Mouse (Mus musculus) myocyte (in vitro differentiated cells): ENCODE results near the gene Por. TPM values are rescaled to one million over a fixed set of nuclear protein-coding genes. Genes with fewer than 3 reads are reported as not detected.

Experiments
- H3K27me3 ChIP-seq: one replicate; pipeline ENCODE4 v1.6.1; 2011; ENCODE audit not compliant: control insufficient read depth, insufficient read depth, insufficient read length
- H3K36me3 ChIP-seq: one replicate; pipeline ENCODE4 v1.6.1; 2011; ENCODE audit not compliant: control insufficient read depth, insufficient read depth
- H3K4me2 ChIP-seq: one replicate; pipeline ENCODE4 v1.6.1; 2011; ENCODE audit warnings: low read depth, control low read depth
- H3K4me3 ChIP-seq: one replicate; pipeline ENCODE4 v1.5.1; 2011; ENCODE audit warnings: mild to moderate bottlenecking, control low read depth, moderate library complexity
- H3K79me2 ChIP-seq: one replicate; pipeline ENCODE4 v1.6.1; 2011; ENCODE audit not compliant: control insufficient read depth, insufficient read depth
- H3ac ChIP-seq: one replicate; pipeline ENCODE4 v1.6.1; 2011; ENCODE audit not compliant: control insufficient read depth, insufficient read length
- CEBPB ChIP-seq: IDR thresholded peaks from 2 replicates; pipeline ENCODE4 v1.6.1; 2011; ENCODE audit warnings: mild to moderate bottlenecking, moderate library complexity; ENCODE audit not compliant: poor library complexity, insufficient read depth, severe bottlenecking
- E2F4 ChIP-seq: IDR thresholded peaks from one replicate; pipeline ENCODE4 v1.6.1; 2011; ENCODE audit warnings: mild to moderate bottlenecking, control low read depth, moderate library complexity; ENCODE audit not compliant: insufficient read depth
- MAX ChIP-seq: IDR thresholded peaks from one replicate; pipeline ENCODE4 v1.6.1; 2011; ENCODE audit warnings: low read depth, mild to moderate bottlenecking, control low read depth
- MYOD1 ChIP-seq, 3 experiments: IDR thresholded peaks; one replicate each; pipeline ENCODE4 v1.6.1; 2011; ENCODE audit warnings: control low read depth in 2 of 3, low read depth in 2 of 3, mild to moderate bottlenecking in 2 of 3, moderate library complexity in 1 of 3; ENCODE audit not compliant: insufficient read length in 2 of 3, control insufficient read depth in 1 of 3
- MYOG ChIP-seq, 3 experiments: IDR thresholded peaks; one replicate each; pipeline ENCODE4 v1.6.1; 2011; ENCODE audit warnings: control low read depth in 2 of 3, low read depth in 2 of 3, mild to moderate bottlenecking in 2 of 3; ENCODE audit not compliant: insufficient read length in 2 of 3, control insufficient read depth in 1 of 3, insufficient read depth in 1 of 3
- POLR2A ChIP-seq: IDR thresholded peaks from one replicate; pipeline ENCODE4 v1.6.1; 2011; ENCODE audit warnings: low read depth, mild to moderate bottlenecking, control low read depth, moderate library complexity; ENCODE audit not compliant: insufficient read length
- POLR2AphosphoS2 ChIP-seq: IDR thresholded peaks from one replicate; pipeline ENCODE4 v1.6.1; 2011; ENCODE audit warnings: low read depth, control low read depth; ENCODE audit not compliant: insufficient read length
- REST ChIP-seq: IDR thresholded peaks from one replicate; pipeline ENCODE4 v1.6.1; 2011; ENCODE audit warnings: mild to moderate bottlenecking, control low read depth, moderate library complexity; ENCODE audit not compliant: insufficient read depth, insufficient read length
- SRF ChIP-seq: IDR thresholded peaks from one replicate; pipeline ENCODE4 v1.6.1; 2011; ENCODE audit warnings: low read depth; ENCODE audit not compliant: control insufficient read depth, insufficient read length
- TCF12 ChIP-seq: IDR thresholded peaks from one replicate; pipeline ENCODE4 v1.6.1; 2011; ENCODE audit warnings: mild to moderate bottlenecking, control low read depth; ENCODE audit not compliant: poor library complexity, insufficient read depth, severe bottlenecking
- TCF3 ChIP-seq: IDR thresholded peaks from one replicate; pipeline ENCODE4 v1.6.1; 2011; ENCODE audit warnings: low read depth, control low read depth; ENCODE audit not compliant: insufficient read length
- USF1 ChIP-seq: IDR thresholded peaks from one replicate; pipeline ENCODE4 v1.6.1; 2011; ENCODE audit warnings: low read depth, mild to moderate bottlenecking, control low read depth, moderate library complexity
- polyA plus RNA-seq: library from polyadenylated mRNA; unstranded; fragments of >200 nt; fragmentation: generic; extraction: Trizol; gene quantifications from one replicate; pipeline ENCODE4 v1.2.1, GENCODE M21; 2012; ENCODE audit warnings: missing spikeins

The Por gene
- polyA plus RNA-seq, 1 experiment: 90.6 TPM

DNA sequence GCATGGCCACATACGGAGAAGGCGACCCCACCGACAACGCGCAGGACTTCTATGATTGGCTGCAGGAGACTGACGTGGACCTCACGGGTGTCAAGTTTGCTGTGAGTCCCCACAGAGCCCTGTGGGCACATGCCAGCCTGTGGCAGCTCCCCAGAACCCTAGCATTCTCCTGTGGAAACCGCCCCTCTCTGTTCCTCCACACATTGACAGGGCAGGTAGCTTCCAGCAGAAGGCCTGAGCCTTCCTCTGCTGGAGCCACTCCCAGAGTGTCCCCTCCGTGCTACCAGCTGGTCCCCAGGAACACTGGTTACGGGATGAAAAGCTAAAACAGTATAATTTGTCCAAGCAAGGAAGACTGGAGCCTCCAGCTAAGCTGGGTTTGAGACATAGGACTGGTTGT, 60.4 kb downstream of the Por start:
- TF ChIP-seq REST (no peak), POLR2AphosphoS2 (no peak), MYOG (IDR thresholded peaks at IDR 0.05; ENCODE audit: control insufficient read depth in 1 of 3, insufficient read depth in 1 of 3, insufficient read length in 2 of 3, low read depth in 2 of 3) (no peak), MYOD1 (IDR thresholded peaks at IDR 0.05; ENCODE audit: control insufficient read depth in 1 of 3, insufficient read length in 2 of 3, low read depth in 2 of 3) (no peak), MAX (no peak), TCF12 (no peak), TCF3 (no peak), USF1 (no peak), E2F4 (no peak), POLR2A (no peak), SRF (no peak), CEBPB (no peak)
- Histone ChIP-seq H3K4me3 (no peak overlapping the region), H3K4me2 (no peak overlapping the region), H3ac (no peak overlapping the region), H3K79me2 (no peaks in the 10 kb centered on the region), H3K36me3 (peaks cover 9% of the 10 kb centered on the region), H3K27me3 (no peaks in the 10 kb centered on the region)

DNA sequence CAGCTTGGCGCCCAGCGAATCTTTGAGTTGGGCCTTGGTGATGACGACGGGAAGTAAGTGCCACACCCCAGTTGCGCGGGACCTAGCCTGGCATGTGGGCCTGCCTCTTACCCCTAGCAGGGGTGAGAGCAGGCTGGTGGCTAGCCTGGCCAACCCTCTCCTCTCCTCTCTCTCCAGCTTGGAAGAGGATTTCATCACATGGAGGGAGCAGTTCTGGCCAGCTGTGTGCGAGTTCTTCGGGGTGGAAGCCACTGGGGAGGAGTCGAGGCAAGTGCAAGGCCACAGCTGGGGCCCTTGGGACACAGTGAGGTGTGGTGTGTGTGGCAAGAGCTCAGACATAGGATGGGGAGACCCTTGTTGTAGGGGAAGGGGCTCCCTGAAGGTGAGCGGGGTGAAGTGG, 61.1 kb downstream of the Por start:
- H3K4me3 ChIP-seq: no peak overlapping the region
- H3ac ChIP-seq: no peak overlapping the region
- no peak overlapping the region for H3K4me2 ChIP-seq
- peaks cover 10% of the 10 kb centered on the region for H3K36me3 ChIP-seq
- no peaks in the 10 kb centered on the region for H3K79me2 ChIP-seq
- no peak for TF ChIP-seq SRF
- H3K27me3 ChIP-seq: no peaks in the 10 kb centered on the region

DNA sequence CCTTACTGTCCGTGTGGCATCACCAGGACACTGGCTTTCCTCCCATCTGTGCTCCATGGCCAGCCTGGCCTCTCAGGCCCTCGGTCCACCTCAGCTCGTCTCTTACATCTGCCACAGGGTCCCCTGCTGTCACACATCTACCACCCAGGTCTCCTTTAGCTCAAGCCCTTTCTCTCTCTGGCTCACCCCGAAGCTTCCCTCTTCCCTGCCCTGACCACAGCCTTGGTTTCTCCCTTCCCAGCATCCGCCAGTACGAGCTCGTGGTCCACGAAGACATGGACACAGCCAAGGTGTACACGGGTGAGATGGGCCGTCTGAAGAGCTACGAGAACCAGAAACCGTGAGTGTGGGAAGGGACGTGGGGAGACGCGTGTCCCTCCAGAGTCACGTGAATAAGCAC, 61.5 kb downstream of the Por start:
- Histone ChIP-seq H3K27me3 (no peaks in the 10 kb centered on the region), H3K36me3 (peaks cover 14% of the 10 kb centered on the region), H3K4me2 (no peak overlapping the region), H3ac (no peak overlapping the region), H3K4me3 (no peak overlapping the region), H3K79me2 (no peaks in the 10 kb centered on the region)
- TF ChIP-seq USF1: no peak

DNA sequence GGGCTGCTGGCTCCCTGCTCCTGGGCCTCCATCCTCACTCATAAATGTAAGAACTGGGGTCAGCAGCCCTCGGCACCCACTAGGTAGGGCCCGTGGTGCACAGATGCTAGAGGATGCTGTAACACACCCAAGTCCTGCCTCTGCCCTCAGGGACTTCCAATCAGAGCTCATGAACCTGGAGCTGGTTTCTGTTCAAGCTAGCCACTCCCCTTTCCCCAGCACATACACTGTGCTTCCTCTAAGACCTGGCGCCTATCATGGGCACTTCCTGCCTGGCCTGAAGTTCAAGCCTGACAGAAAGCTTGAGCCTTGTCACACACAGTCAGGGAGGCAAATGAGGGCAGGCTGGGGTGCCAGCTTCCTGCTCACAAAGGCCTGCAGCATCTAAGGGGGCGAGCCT, 63.2 kb downstream of the Por start:
- Histone ChIP-seq H3K4me2 (no peak overlapping the region), H3K4me3 (no peak overlapping the region), H3ac (no peak overlapping the region), H3K79me2 (no peaks in the 10 kb centered on the region), H3K27me3 (no peaks in the 10 kb centered on the region), H3K36me3 (peaks cover 15% of the 10 kb centered on the region)
- TF ChIP-seq CEBPB: no peak

DNA sequence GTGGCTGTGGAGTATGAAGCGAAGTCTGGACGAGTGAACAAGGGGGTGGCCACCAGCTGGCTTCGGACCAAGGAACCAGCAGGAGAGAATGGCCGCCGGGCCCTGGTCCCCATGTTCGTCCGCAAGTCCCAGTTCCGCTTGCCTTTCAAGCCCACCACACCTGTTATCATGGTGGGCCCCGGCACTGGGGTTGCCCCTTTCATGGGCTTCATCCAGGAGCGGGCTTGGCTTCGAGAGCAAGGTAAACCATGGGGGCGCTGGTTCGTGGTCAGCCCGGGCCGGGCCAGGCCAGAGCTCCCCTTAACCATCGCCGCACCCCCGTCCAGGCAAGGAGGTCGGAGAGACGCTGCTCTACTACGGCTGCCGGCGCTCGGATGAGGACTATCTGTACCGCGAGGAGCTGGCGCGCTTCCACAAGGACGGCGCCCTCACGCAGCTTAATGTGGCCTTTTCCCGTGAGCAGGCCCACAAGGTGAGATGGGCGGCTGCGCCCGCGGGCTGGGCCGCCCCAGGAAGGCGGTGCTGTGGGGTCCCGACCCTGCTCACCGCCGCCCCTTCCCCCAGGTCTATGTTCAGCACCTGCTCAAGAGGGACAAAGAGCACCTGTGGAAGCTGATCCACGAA, 64.3 kb downstream of the Por start:
- no peaks in the 10 kb centered on the region for H3K79me2 ChIP-seq
- H3ac ChIP-seq: no peak overlapping the region
- no peaks in the 10 kb centered on the region for H3K27me3 ChIP-seq
- peaks cover 15% of the 10 kb centered on the region for H3K36me3 ChIP-seq
- no peak overlapping the region for H3K4me2 ChIP-seq
- TF ChIP-seq CEBPB (no peak), TCF3 (no peak), E2F4 (no peak), TCF12 (no peak), POLR2AphosphoS2 (no peak)
- H3K4me3 ChIP-seq: no peak overlapping the region

DNA sequence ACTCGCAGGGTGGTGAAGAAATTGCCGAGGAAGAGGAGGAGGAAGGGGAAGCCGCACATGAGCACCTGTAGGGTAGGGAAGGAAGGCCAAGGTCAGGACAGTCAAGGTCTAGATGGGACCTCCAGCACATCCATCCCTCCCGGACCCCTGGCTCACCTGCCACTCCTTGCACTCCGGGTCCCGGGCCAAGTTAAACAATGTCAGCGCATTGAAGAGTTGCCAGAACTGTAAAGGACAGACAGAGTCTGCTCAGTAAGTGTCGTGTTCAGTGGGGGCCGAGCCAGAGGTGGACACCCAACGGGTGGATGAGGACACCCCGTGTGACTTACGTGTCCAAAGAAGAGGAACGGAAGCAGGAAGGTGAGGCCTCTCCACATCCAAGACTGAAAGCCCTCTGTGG, 65.9 kb downstream of the Por start:
- H3K36me3 ChIP-seq: peaks cover 15% of the 10 kb centered on the region
- no peak for TF ChIP-seq MAX
- TF ChIP-seq MYOD1 (IDR thresholded peaks at IDR 0.05; ENCODE audit: control insufficient read depth in 1 of 3, insufficient read length in 2 of 3, low read depth in 2 of 3): no peak
- no peak for TF ChIP-seq REST
- TF ChIP-seq TCF12: no peak
- no peak for TF ChIP-seq SRF
- TF ChIP-seq E2F4: no peak
- TF ChIP-seq POLR2A: no peak
- no peak for TF ChIP-seq MYOG (IDR thresholded peaks at IDR 0.05; ENCODE audit: control insufficient read depth in 1 of 3, insufficient read depth in 1 of 3, insufficient read length in 2 of 3, low read depth in 2 of 3)
- no peak for TF ChIP-seq CEBPB
- TF ChIP-seq TCF3: no peak
- TF ChIP-seq USF1: no peak
- TF ChIP-seq POLR2AphosphoS2: no peak
- H3K27me3 ChIP-seq: no peaks in the 10 kb centered on the region
- no peak overlapping the region for H3K4me2 ChIP-seq
- H3K79me2 ChIP-seq: no peaks in the 10 kb centered on the region
- no peak overlapping the region for H3K4me3 ChIP-seq
- no peak overlapping the region for H3ac ChIP-seq
